Mouse (Mus musculus) intestine, embryonic 16.5 days (tissue): ENCODE measurements at regions not wholly inside any gene's neighbourhood (a gene's known extent, or its start where the extent isn't known, plus 50 kb on each side); places are given as distances from the start of the nearest gene placed in this dataset.

ENCODE experiments used
- ATAC-seq: fragments of 200-750 bp; cut with Nextera tagmentation; 2 replicates; pipeline ENCODE4 v1.8.0; 2017; ENCODE audit warnings: moderate TSS enrichment, moderate library complexity
- H3K27ac ChIP-seq: fragments of 300-500 bp; sonication (generic); 2 replicates; pipeline ENCODE4 v1.5.1; 2014; ENCODE audit warnings: mild to moderate bottlenecking, low read length
- H3K27me3 ChIP-seq: fragments of 300-500 bp; sonication (generic); replicated peaks from 2 replicates; pipeline ENCODE4 v1.6.1; 2014; ENCODE audit warnings: low read length, control low read depth, mixed read lengths; ENCODE audit not compliant: control insufficient read depth, insufficient read depth
- H3K36me3 ChIP-seq: fragments of 300-500 bp; sonication (generic); 2 replicates; pipeline ENCODE4 v1.6.1; 2014; ENCODE audit warnings: low read length, control low read depth; ENCODE audit not compliant: control insufficient read depth, insufficient read depth
- H3K4me1 ChIP-seq: fragments of 300-500 bp; sonication (generic); 2 replicates; pipeline ENCODE4 v1.6.1; 2014; ENCODE audit warnings: low read length, control low read depth, mixed read lengths; ENCODE audit not compliant: control insufficient read depth, insufficient read depth
- H3K4me2 ChIP-seq: fragments of 300-500 bp; sonication (generic); 2 replicates; pipeline ENCODE4 v1.6.1; 2014; ENCODE audit warnings: low read depth, low read length, control low read depth
- H3K4me3 ChIP-seq: fragments of 300-500 bp; sonication (generic); 2 replicates; pipeline ENCODE4 v1.5.1; 2014; ENCODE audit warnings: mild to moderate bottlenecking, low read length
- H3K9ac ChIP-seq: fragments of 300-500 bp; sonication (generic); 2 replicates; pipeline ENCODE4 v1.6.1; 2014; ENCODE audit warnings: low read depth, low read length
- H3K9me3 ChIP-seq: fragments of 300-500 bp; sonication (generic); 2 replicates; pipeline ENCODE4 v1.6.1; 2016; ENCODE audit warnings: low read length, control low read depth; ENCODE audit not compliant: control insufficient read depth
- WGBS: fragments of 180-500 bp; shearing (Covaris S2); extraction: QIAGEN DNeasy Blood & Tissue Kit; methylation state at CpG from one replicate; pipeline ENCODE4 v1.1.7; 2014; 5-methylcytosine and 5-hydroxymethylcytosine counted together

DNA sequence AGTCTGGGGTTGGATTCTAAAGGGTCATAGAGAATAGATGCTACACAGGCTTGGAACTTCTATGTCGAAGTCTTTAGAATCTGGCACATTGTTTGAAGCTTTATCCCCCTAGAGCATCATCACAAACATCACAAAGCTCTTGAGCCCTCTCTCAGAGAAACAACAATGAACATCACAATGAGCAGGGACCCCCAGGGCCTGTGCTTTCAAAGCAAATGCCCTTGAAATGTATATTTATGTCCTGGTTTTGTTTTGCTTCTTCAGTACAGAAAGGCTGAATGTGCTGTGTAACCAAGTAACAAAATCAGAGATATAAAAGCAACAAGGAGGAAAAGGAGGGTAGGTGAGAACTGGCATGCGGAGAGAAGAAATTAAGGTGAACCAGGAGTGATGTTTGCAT is 330.6 kb upstream of the Tenm4 start:
- H3K4me3 ChIP-seq: no peak overlapping the region
- no peaks in the 10 kb centered on the region for H3K27me3 ChIP-seq
- H3K36me3 ChIP-seq: no peaks in the 10 kb centered on the region
- H3K4me2 ChIP-seq: no peak overlapping the region
- H3K9ac ChIP-seq: no peak overlapping the region
- no peak for ATAC-seq
- H3K4me1 ChIP-seq: no peaks in the 10 kb centered on the region
- no peak overlapping the region for H3K27ac ChIP-seq
- 62% methylated on average over 2 of the region's 2 CpGs for WGBS
- no peaks in the 10 kb centered on the region for H3K9me3 ChIP-seq

DNA sequence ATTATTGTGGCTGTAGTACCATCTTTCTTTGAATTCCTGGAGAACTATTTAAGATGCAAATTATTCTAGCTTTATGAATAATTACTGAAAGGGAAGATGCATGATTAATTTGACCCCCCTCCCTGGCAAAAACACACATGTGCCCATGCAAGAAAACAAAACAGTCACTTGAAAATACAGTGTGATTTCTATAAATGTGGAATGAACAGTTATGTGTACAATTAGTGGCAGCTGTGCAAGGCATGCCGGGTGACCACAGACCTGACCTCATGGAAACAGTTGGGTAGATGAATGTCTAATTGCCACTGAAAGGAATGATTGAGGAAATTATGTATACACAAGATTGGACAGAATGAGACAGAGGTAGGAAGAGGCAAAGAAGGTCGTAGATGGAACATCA is 321.2 kb upstream of the Tenm4 start:
- Histone ChIP-seq H3K27ac (no peak overlapping the region), H3K4me3 (no peak overlapping the region), H3K36me3 (no peaks in the 10 kb centered on the region), H3K4me1 (no peaks in the 10 kb centered on the region), H3K4me2 (no peak overlapping the region), H3K9ac (no peak overlapping the region), H3K9me3 (no peaks in the 10 kb centered on the region), H3K27me3 (no peaks in the 10 kb centered on the region)
- no peak for ATAC-seq
- WGBS: 75% methylated on average over 2 of the region's 2 CpGs

GRCm38 (mm10) chr7:95852630-95853029 is 318.4 kb upstream of the Tenm4 start:
- ATAC-seq: no peak
- 69% methylated on average over 6 of the region's 6 CpGs for WGBS
- Histone ChIP-seq H3K9me3 (no peaks in the 10 kb centered on the region), H3K4me3 (no peak overlapping the region), H3K27ac (no peak overlapping the region), H3K9ac (no peak overlapping the region), H3K36me3 (no peaks in the 10 kb centered on the region), H3K4me1 (no peaks in the 10 kb centered on the region), H3K27me3 (no peaks in the 10 kb centered on the region), H3K4me2 (no peak overlapping the region)

GRCm38 (mm10) chr7:95853225-95853812 is 317.7 kb upstream of the Tenm4 start:
- no peak overlapping the region for H3K4me2 ChIP-seq
- no peaks in the 10 kb centered on the region for H3K4me1 ChIP-seq
- no peaks in the 10 kb centered on the region for H3K9me3 ChIP-seq
- no peak overlapping the region for H3K9ac ChIP-seq
- no peaks in the 10 kb centered on the region for H3K36me3 ChIP-seq
- no peak overlapping the region for H3K27ac ChIP-seq
- no peaks in the 10 kb centered on the region for H3K27me3 ChIP-seq
- ATAC-seq: no peak
- H3K4me3 ChIP-seq: no peak overlapping the region
- WGBS: 66% methylated on average over 6 of the region's 6 CpGs

GRCm38 (mm10) chr7:95858247-95858646 is 312.8 kb upstream of the Tenm4 start:
- no peaks in the 10 kb centered on the region for H3K9me3 ChIP-seq
- H3K4me2 ChIP-seq: no peak overlapping the region
- no peak overlapping the region for H3K9ac ChIP-seq
- H3K36me3 ChIP-seq: no peaks in the 10 kb centered on the region
- no peak overlapping the region for H3K27ac ChIP-seq
- no peak overlapping the region for H3K4me3 ChIP-seq
- H3K4me1 ChIP-seq: no peaks in the 10 kb centered on the region
- H3K27me3 ChIP-seq: no peaks in the 10 kb centered on the region
- ATAC-seq: no peak

- Histone ChIP-seq H3K9me3 (no peaks in the 10 kb centered on the region), H3K9ac (no peak overlapping the region), H3K27me3 (no peaks in the 10 kb centered on the region), H3K36me3 (no peaks in the 10 kb centered on the region), H3K4me1 (no peaks in the 10 kb centered on the region), H3K4me2 (no peak overlapping the region), H3K27ac (no peak overlapping the region), H3K4me3 (no peak overlapping the region)
- WGBS: 46% methylated on average over 3 of the region's 3 CpGs
- no peak for ATAC-seq
Measured at GRCm38 (mm10) chr7:95864233-95864632, 306.8 kb upstream of the Tenm4 start.

- Histone ChIP-seq H3K4me2 (no peak overlapping the region), H3K4me1 (no peaks in the 10 kb centered on the region), H3K9ac (no peak overlapping the region), H3K9me3 (no peaks in the 10 kb centered on the region), H3K27me3 (no peaks in the 10 kb centered on the region), H3K4me3 (no peak overlapping the region), H3K27ac (no peak overlapping the region), H3K36me3 (no peaks in the 10 kb centered on the region)
- no peak for ATAC-seq
- WGBS: 56% methylated on average over 3 of the region's 3 CpGs
Measured at GRCm38 (mm10) chr7:95865270-95865669, 305.8 kb upstream of the Tenm4 start.

GRCm38 (mm10) chr7:95868753-95869152 is 302.3 kb upstream of the Tenm4 start:
- 79% methylated on average over 6 of the region's 6 CpGs for WGBS
- H3K4me2 ChIP-seq: no peak overlapping the region

GRCm38 (mm10) chr7:95880576-95881267 is 290.3 kb upstream of the Tenm4 start:
- H3K27ac ChIP-seq: no peak overlapping the region
- H3K27me3 ChIP-seq: no peaks in the 10 kb centered on the region
- H3K4me2 ChIP-seq: no peak overlapping the region
- H3K4me1 ChIP-seq: no peaks in the 10 kb centered on the region
- WGBS: 58% methylated on average over 3 of the region's 3 CpGs
- H3K9me3 ChIP-seq: no peaks in the 10 kb centered on the region
- H3K36me3 ChIP-seq: no peaks in the 10 kb centered on the region
- ATAC-seq: no peak
- H3K4me3 ChIP-seq: no peak overlapping the region
- H3K9ac ChIP-seq: no peak overlapping the region

More at GRCm38 (mm10) chr7:95868753-95869152, 302.3 kb upstream of the Tenm4 start:
- Histone ChIP-seq H3K36me3 (no peaks in the 10 kb centered on the region), H3K9ac (no peak overlapping the region), H3K27me3 (no peaks in the 10 kb centered on the region), H3K4me1 (no peaks in the 10 kb centered on the region), H3K9me3 (no peaks in the 10 kb centered on the region), H3K27ac (no peak overlapping the region), H3K4me3 (no peak overlapping the region)
- no peak for ATAC-seq

DNA sequence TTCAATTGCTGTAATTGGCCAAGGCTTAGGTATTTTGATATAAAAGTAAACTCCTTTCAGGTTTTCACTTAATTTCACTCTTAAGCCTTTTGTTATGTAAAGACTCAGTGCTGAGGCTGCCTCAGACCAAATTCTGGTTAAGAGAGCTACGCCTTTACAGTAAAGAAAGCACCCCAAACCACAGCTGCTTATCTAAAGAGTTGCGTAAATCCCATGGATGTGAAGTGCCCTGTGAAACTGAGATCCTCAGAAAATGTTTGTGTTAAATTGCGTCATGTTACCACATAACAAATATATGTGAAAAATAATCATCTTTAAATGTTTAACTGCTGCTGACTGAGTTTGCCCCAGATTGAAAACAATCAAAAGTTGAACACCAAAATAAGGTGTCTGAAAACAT is 269.5 kb upstream of the Tenm4 start:
- H3K27ac ChIP-seq: no peak overlapping the region
- H3K9me3 ChIP-seq: no peaks in the 10 kb centered on the region
- 72% methylated on average over 3 of the region's 3 CpGs for WGBS
- H3K36me3 ChIP-seq: no peaks in the 10 kb centered on the region
- no peaks in the 10 kb centered on the region for H3K4me1 ChIP-seq
- no peak overlapping the region for H3K4me3 ChIP-seq
- no peak overlapping the region for H3K4me2 ChIP-seq
- H3K9ac ChIP-seq: no peak overlapping the region
- ATAC-seq: no peak
- H3K27me3 ChIP-seq: no peaks in the 10 kb centered on the region
